Mouse (Mus musculus) stomach, postnatal 0 days (tissue): ENCODE results near the gene Atxn10.

ENCODE experiments used
- CTCF ChIP-seq: IDR thresholded peaks from 2 replicates; pipeline ENCODE4 v1.5.1; 2016; ENCODE audit warnings: antibody characterized with exemption, low read depth, mild to moderate bottlenecking, moderate library complexity
- EP300 ChIP-seq: optimal IDR thresholded peaks from 2 replicates; pipeline ENCODE3; 2016; ENCODE audit warnings: antibody characterized with exemption

DNA sequence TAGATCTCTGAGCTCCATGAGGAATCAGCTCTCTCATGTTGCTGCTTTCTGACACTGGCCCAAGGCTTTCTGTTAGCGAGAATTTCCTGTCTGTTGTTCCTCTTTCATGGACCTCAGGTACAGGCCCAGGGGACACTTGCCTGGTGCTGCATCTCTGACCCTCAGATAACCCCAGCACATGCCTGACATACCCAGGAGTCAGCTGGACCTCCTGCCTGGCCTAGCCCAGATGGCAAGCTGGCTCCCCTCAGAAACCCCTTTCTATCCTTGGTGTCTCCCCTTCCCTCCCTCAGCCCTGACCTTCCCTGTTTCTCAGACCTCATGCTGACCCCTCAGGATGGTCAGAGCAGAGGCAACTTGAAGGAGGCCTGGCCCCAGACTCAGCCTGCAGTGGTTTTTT is 170.6 kb downstream of the Atxn10 start:
- TF ChIP-seq EP300, result no peak
- no peak for TF ChIP-seq CTCF
